Mouse (Mus musculus) heart, adult 2 months (tissue): ENCODE data around the gene Calr.

Experiments
- CTCF ChIP-seq: fragments of 200-600 bp; IDR thresholded peaks from 2 replicates; pipeline ENCODE4 v1.8.1; 2022; ENCODE audit warnings: antibody characterized with exemption, mild to moderate bottlenecking, moderate library complexity
- EP300 ChIP-seq: fragments of 200-500 bp; IDR thresholded peaks from 2 replicates; pipeline ENCODE4 v1.6.1; 2011; ENCODE audit warnings: low read depth, low read length, control low read depth; ENCODE audit not compliant: insufficient read depth
- POLR2A ChIP-seq: fragments of 200-500 bp; IDR thresholded peaks from 2 replicates; pipeline ENCODE4 v1.6.1; 2011; ENCODE audit warnings: mild to moderate bottlenecking, low read depth, low read length, control low read depth; ENCODE audit not compliant: insufficient read depth

DNA sequence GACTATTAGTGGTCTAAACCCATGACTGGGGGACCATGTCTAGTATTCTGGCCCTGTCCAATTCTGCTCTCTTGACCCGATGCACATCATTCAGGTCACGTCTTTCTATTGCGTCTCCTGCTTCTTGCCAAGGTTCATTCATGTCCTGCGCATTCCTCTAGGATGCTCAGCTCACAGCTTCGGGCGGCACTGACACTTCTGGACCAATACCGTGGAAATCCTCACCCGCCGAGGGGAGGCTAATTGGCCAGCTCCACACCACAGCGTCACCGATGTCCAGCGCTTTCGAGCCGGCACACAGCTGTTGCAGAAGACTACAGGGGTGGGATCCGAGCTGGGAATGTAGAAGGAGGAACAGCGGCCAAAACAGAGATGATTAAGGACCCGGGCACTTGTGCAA lies 30.6 kb downstream of the Calr start:
- TF ChIP-seq CTCF = no peak
- TF ChIP-seq EP300 = no peak
- TF ChIP-seq POLR2A = no peak
